Comparison of ENCODE assay signal across 11 mouse cellular contexts in genomic region chr13:56588454-56589117, GRCm38 (mm10). TPM values are rescaled to one million over a fixed set of nuclear protein-coding genes. Genes with fewer than 3 reads are reported as not detected.
DNase-seq lines count a peak whose midpoint lies in the region; ATAC-seq and TF ChIP-seq lines count a peak whose summit lies in the region.
"Had no signal": no experiment of that assay in that cellular context is flagged by ENCODE, and none has a peak within 500 bp of the region (broad histone marks: within the 10 kb centered on the region; RNA-seq: fewer than 3 reads in every experiment).

No protein-coding gene starts in this region.

- H3K4me1 ChIP-seq in lung, adult 2 months (ENCODE audit: control insufficient read depth, insufficient read depth, low read length): peaks cover 4% of the 10 kb centered on the region; the same call in 1 of the 2 replicates
- H3K4me1 ChIP-seq in embryonic facial prominence, embryonic 10.5 days: peaks cover 51% of the 10 kb centered on the region
- H3K4me1 ChIP-seq in intestine, embryonic 15.5 days (replicated peaks): peaks cover 38% of the 10 kb centered on the region
- H3K4me1 ChIP-seq in stomach, embryonic 15.5 days: peaks cover 20% of the 10 kb centered on the region

- no peaks in the 10 kb centered on the region for H3K36me3 ChIP-seq in embryonic facial prominence, embryonic 10.5 days (replicated peaks)
- no peaks in the 10 kb centered on the region for H3K36me3 ChIP-seq in intestine, embryonic 15.5 days
- H3K36me3 ChIP-seq in stomach, embryonic 15.5 days: no peaks in the 10 kb centered on the region

- peak overlapping the region; percentile 65 for H3K27ac ChIP-seq in embryonic facial prominence, embryonic 10.5 days (replicated peaks)
- peak overlapping the region; percentile 73 for H3K27ac ChIP-seq in intestine, embryonic 15.5 days
- H3K27ac ChIP-seq in stomach, embryonic 15.5 days: peak overlapping the region; percentile 64

- TF ChIP-seq POLR2A in lung, adult 2 months (IDR thresholded peaks at IDR 0.05; ENCODE audit: borderline replicate concordance, extremely low read depth, low read depth, low read length): no peak

- TF ChIP-seq CTCF in lung, adult 2 months (IDR thresholded peaks at IDR 0.05; ENCODE audit: insufficient read depth, low read length): no peak

- 47% methylated on average over 14 of the region's 14 CpGs for WGBS in lung, adult 2 months
- WGBS in embryonic facial prominence, embryonic 10.5 days: 87% methylated on average over 14 of the region's 14 CpGs
- WGBS in intestine, embryonic 15.5 days: 30% methylated on average over 14 of the region's 14 CpGs
- 42% methylated on average over 14 of the region's 14 CpGs for WGBS in stomach, embryonic 15.5 days

- no peak overlapping the region for H3K4me2 ChIP-seq in intestine, embryonic 15.5 days (replicated peaks)
- no peak overlapping the region for H3K4me2 ChIP-seq in stomach, embryonic 15.5 days

- ATAC-seq in intestine, embryonic 15.5 days: peak; percentile 86
- ATAC-seq in stomach, embryonic 15.5 days (ENCODE audit: insufficient read depth, low FRiP score, low read depth): no peak
- no peak for ATAC-seq in erythroid progenitor cell, adult 5-6 weeks (replicated peaks; ENCODE audit: low FRiP score, poor library complexity, severe bottlenecking)

- H3K9ac ChIP-seq in intestine, embryonic 15.5 days: no peak overlapping the region
- no peak overlapping the region for H3K9ac ChIP-seq in stomach, embryonic 15.5 days

- H3K27me3 ChIP-seq in embryonic facial prominence, embryonic 10.5 days (replicated peaks; ENCODE audit: low read depth, poor library complexity, severe bottlenecking): no peaks in the 10 kb centered on the region
- no peaks in the 10 kb centered on the region for H3K27me3 ChIP-seq in intestine, embryonic 15.5 days (replicated peaks)
- no peaks in the 10 kb centered on the region for H3K27me3 ChIP-seq in stomach, embryonic 15.5 days (replicated peaks)

- H3K4me3 ChIP-seq in lung, adult 2 months (replicated peaks; ENCODE audit: extremely low read depth, low read depth, low read length): no peak overlapping the region
- no peak overlapping the region for H3K4me3 ChIP-seq in embryonic facial prominence, embryonic 10.5 days
- H3K4me3 ChIP-seq in intestine, embryonic 15.5 days (replicated peaks): no peak overlapping the region
- no peak overlapping the region for H3K4me3 ChIP-seq in stomach, embryonic 15.5 days (replicated peaks)

- peak; percentile 36 to 37 for DNase-seq in lung, adult 18-20 months
- no peak for DNase-seq in lung, adult 2 months
- no peak for DNase-seq in embryonic facial prominence, embryonic 10.5 days (ENCODE audit: low spot score)
- no peak for DNase-seq in layer of hippocampus, adult 9-10 months (ENCODE audit: low spot score)
- DNase-seq in thymus, adult 18-20 months: no peak
- DNase-seq: cerebellum, adult 9-11 months had no signal

- no peaks in the 10 kb centered on the region for H3K9me3 ChIP-seq in embryonic facial prominence, embryonic 10.5 days
- no peaks in the 10 kb centered on the region for H3K9me3 ChIP-seq in intestine, embryonic 15.5 days
- H3K9me3 ChIP-seq in stomach, embryonic 15.5 days: no peaks in the 10 kb centered on the region

RNA-seq across cellular contexts. Expression of gene Tgfbi, which starts 20.7 kb away (rescaled TPM):
- 50.8 and 53.9 TPM in 2 replicates for polyA plus RNA-seq in lung, adult 2 months (2012; rRNA removed)
- polyA plus RNA-seq in embryonic facial prominence, embryonic 10.5 days (2016; fragmentation: Nextera tagmentation; extraction: Ambion mirVana): 50.1 and 65.4 TPM in 2 replicates
- 120 and 123 TPM in 2 replicates for polyA plus RNA-seq in intestine, embryonic 15.5 days (2015; fragmentation: Nextera tagmentation; extraction: Ambion mirVana)
- polyA plus RNA-seq in stomach, embryonic 15.5 days (2015; fragmentation: Nextera tagmentation; extraction: Ambion mirVana): 158 and 165 TPM in 2 replicates
- 10.1 and 20.5 TPM in 2 replicates for total RNA-seq in erythroid progenitor cell, adult 5-6 weeks (2015; ENCODE audit: low replicate concordance)
- total RNA-seq in erythroid progenitor cell, adult 5-6 weeks (2017; ENCODE audit: low replicate concordance): 9.9 and 12.9 TPM in 2 replicates

RNA-seq across cellular contexts. Expression of gene Lect2, which starts 40.3 kb away (rescaled TPM):
- not detected in 2 replicates for polyA plus RNA-seq in lung, adult 2 months (2012; rRNA removed)
- polyA plus RNA-seq in embryonic facial prominence, embryonic 10.5 days (2016; fragmentation: Nextera tagmentation; extraction: Ambion mirVana): not detected in 2 replicates
- 12.4 and 13.2 TPM in 2 replicates for polyA plus RNA-seq in intestine, embryonic 15.5 days (2015; fragmentation: Nextera tagmentation; extraction: Ambion mirVana)
- 6.6 and 9.4 TPM in 2 replicates for polyA plus RNA-seq in stomach, embryonic 15.5 days (2015; fragmentation: Nextera tagmentation; extraction: Ambion mirVana)
- total RNA-seq in erythroid progenitor cell, adult 5-6 weeks (2015; ENCODE audit: low replicate concordance): not detected in 2 replicates
- not detected in 2 replicates for total RNA-seq in erythroid progenitor cell, adult 5-6 weeks (2017; ENCODE audit: low replicate concordance)
- total RNA-seq: left cerebral cortex, adult 18-20 months had no signal
- polyA plus RNA-seq: thymus, postnatal 0 days had no signal

Comparison
In these comparisons a context has a peak if more than half of its experiments do, and no peak if none do; other contexts are left out.
1. DNase-seq: peak in lung, adult 18-20 months (2 of 2); none in lung, adult 2 months (single experiment), embryonic facial prominence, embryonic 10.5 days (single experiment), layer of hippocampus, adult 9-10 months (single experiment) and thymus, adult 18-20 months (0 of 2).
2. Peak in every context shown above with its lines, with median percentiles within 50 percentile points of each other: H3K27ac ChIP-seq.